Mouse (Mus musculus) CH12.LX (cell line): ENCODE data around the gene Qser1.

Experiments
- CHD2 ChIP-seq: IDR thresholded peaks from 2 replicates; pipeline ENCODE4 v1.6.1; 2011; ENCODE audit warnings: low read length, improper control_type of control experiment
- CTCF ChIP-seq, 2 experiments: IDR thresholded peaks in 1 of 2; conservative IDR thresholded peaks in 1 of 2; 2 replicates each; pipeline ENCODE4 v1.5.1; 2011 to 2012; ENCODE audit warnings: low read depth in 2 of 2, low read length in 2 of 2, improper control_type of control experiment in 1 of 2, inconsistent platforms in 1 of 2, mild to moderate bottlenecking in 1 of 2, moderate library complexity in 1 of 2
- EP300 ChIP-seq: IDR thresholded peaks from 2 replicates; pipeline ENCODE4 v1.6.1; 2011; ENCODE audit warnings: low read length, improper control_type of control experiment
- HCFC1 ChIP-seq: IDR thresholded peaks from 2 replicates; pipeline ENCODE4 v1.6.1; 2012; ENCODE audit warnings: low read depth, mild to moderate bottlenecking, inconsistent platforms, low read length, improper control_type of control experiment
- JUND ChIP-seq: conservative IDR thresholded peaks from 2 replicates; pipeline ENCODE4 v1.6.1; 2011; ENCODE audit warnings: low read depth, low read length, improper control_type of control experiment
- MAX ChIP-seq: IDR thresholded peaks from 2 replicates; pipeline ENCODE4 v1.6.1; 2011; ENCODE audit warnings: low read length, improper control_type of control experiment
- MAZ ChIP-seq: IDR thresholded peaks from 2 replicates; pipeline ENCODE4 v1.6.1; 2012; ENCODE audit warnings: low read depth, mild to moderate bottlenecking, inconsistent platforms, low read length, improper control_type of control experiment, moderate library complexity
- POLR2A ChIP-seq: IDR thresholded peaks from 2 replicates; pipeline ENCODE4 v1.6.1; 2011; ENCODE audit warnings: low read depth, mild to moderate bottlenecking, improper control_type of control experiment, low read length
- RAD21 ChIP-seq: IDR thresholded peaks from 2 replicates; pipeline ENCODE4 v1.6.1; 2011; ENCODE audit warnings: low read depth, mild to moderate bottlenecking, low read length, improper control_type of control experiment, moderate library complexity
- ZC3H11A ChIP-seq: IDR thresholded peaks from 2 replicates; pipeline ENCODE4 v1.6.1; 2012; ENCODE audit warnings: low read depth, mild to moderate bottlenecking, inconsistent platforms, low read length, improper control_type of control experiment
- ZNF384 ChIP-seq: IDR thresholded peaks from 2 replicates; pipeline ENCODE4 v1.6.1; 2012; ENCODE audit warnings: low read depth, low read length, improper control_type of control experiment, inconsistent platforms

DNA sequence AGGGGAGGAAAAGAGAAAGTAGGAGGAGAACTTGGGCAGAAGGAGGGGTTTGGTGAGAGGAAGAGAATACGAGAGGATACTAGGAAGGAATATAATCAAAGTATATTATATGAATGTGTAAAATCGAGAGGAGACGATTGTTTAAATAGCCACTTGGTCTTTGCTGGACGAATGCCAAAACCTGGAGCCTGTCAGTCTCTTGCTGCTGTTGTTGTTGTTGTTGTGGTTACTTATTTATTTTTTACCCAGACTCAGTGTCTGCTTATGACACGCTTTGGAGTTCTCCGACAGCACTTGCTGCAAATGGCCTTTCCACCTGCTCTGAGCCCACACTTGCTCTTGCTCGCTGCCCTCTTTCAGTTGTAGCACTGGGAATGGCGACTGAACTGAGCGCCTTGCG, 43.9 kb upstream of the Qser1 start:
- TF ChIP-seq EP300 (no peak), JUND (no peak), MAX (no peak), POLR2A (no peak), MAZ (no peak), CTCF (conservative IDR thresholded peaks at IDR 0.05 in 1 of 2, IDR thresholded peaks at IDR 0.05 in 1 of 2; ENCODE audit: low read depth in 2 of 2, low read length in 2 of 2) (no peak), HCFC1 (no peak), ZNF384 (no peak), CHD2 (no peak), RAD21 (no peak), ZC3H11A (no peak)
